Mouse (Mus musculus) spleen, adult 2 months (tissue): ENCODE measurements at regions not wholly inside any gene's neighbourhood (a gene's known extent, or its start where the extent isn't known, plus 50 kb on each side); places are given as distances from the start of the nearest gene placed in this dataset.

Experiments
- DNase-seq, 2 experiments: peaks; one replicate each; pipeline versions ENCODE4 v3.0.0 to v3.0.0-alpha.2; 2012 to 2021; ENCODE audit warnings: low spot score in 2 of 2, low read depth in 1 of 2
- H3K27ac ChIP-seq: fragments of 200-500 bp; 2 replicates; pipeline ENCODE4 v1.5.1; 2012; ENCODE audit warnings: low read length, inconsistent platforms; ENCODE audit not compliant: insufficient read depth
- H3K27me3 ChIP-seq: fragments of 200-500 bp; 2 replicates; pipeline ENCODE4 v1.6.1; 2012; ENCODE audit warnings: mild to moderate bottlenecking, moderate library complexity, low read length, inconsistent platforms; ENCODE audit not compliant: control insufficient read depth, insufficient read depth
- H3K36me3 ChIP-seq: fragments of 200-500 bp; 2 replicates; pipeline ENCODE4 v1.6.1; 2012; ENCODE audit warnings: mild to moderate bottlenecking, low read length, inconsistent platforms; ENCODE audit not compliant: control insufficient read depth, insufficient read depth
- H3K4me1 ChIP-seq: fragments of 200-500 bp; 2 replicates; pipeline ENCODE4 v1.6.1; 2011; ENCODE audit warnings: inconsistent platforms; ENCODE audit not compliant: control insufficient read depth, insufficient read depth, insufficient read length
- H3K4me3 ChIP-seq: fragments of 200-500 bp; 2 replicates; pipeline ENCODE4 v1.5.1; 2011; ENCODE audit warnings: mild to moderate bottlenecking, inconsistent platforms; ENCODE audit not compliant: insufficient read depth, insufficient read length; ENCODE audit errors: extremely low read depth
- CTCF ChIP-seq: fragments of 200-500 bp; IDR thresholded peaks from 2 replicates; pipeline ENCODE4 v1.5.1; 2011; ENCODE audit warnings: mild to moderate bottlenecking, inconsistent platforms; ENCODE audit not compliant: insufficient read depth, insufficient read length, insufficient replicate concordance; ENCODE audit errors: extremely low read depth
- POLR2A ChIP-seq: fragments of 200-500 bp; IDR thresholded peaks from 2 replicates; pipeline ENCODE4 v1.6.1; 2011; ENCODE audit warnings: low read depth, low read length, inconsistent platforms
- WGBS: fragments of 180-500 bp; shearing (Covaris S2); methylation state at CpG from one replicate; pipeline ENCODE4 v1.1.7; 2018; 5-methylcytosine and 5-hydroxymethylcytosine counted together

DNA sequence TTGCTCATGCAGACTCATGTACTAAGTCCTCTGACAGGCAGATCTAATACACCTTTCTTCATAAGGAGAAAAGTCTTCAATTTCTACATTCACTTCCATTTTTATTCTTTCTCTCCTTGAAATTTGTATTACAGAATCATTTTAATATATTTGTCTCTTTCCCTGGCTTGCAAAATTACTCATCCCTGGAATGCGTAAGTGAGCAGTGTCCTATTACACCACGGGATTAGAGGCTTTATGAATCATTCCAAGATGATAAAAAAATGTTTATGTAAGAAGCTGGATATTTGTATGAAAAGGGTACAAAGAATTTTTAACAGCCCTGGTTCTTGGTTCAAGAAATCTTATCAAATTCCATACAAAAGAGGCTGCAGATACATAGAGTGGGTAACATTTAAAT, 83.6 kb upstream of the Mbnl1 start:
- TF ChIP-seq CTCF (no peak), POLR2A (no peak)
- WGBS: 94% methylated on average over 2 of the region's 2 CpGs
- DNase-seq: no peak
- Histone ChIP-seq H3K4me3 (no peak overlapping the region), H3K4me1 (no peaks in the 10 kb centered on the region), H3K27me3 (no peaks in the 10 kb centered on the region), H3K27ac (no peak overlapping the region), H3K36me3 (no peaks in the 10 kb centered on the region)

DNA sequence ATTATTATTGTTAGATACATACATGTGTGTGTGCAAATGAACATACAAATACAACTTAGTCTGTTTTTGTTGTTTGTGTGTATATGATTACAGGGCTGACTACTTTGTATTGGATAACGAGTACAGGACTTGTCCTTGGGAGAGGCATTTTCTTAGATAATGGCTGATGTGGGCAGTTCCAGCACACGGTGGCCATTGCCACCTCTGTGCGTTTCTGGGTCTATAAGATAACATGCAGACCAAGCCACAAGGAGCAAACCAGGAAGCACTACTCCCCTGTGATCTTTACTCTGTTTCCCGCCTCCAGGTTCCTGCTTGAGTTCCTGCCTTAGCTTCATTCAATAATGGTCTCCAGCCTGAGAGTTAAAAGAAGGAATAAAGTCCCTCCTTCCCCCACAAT, 77.3 kb upstream of the Mbnl1 start:
- TF ChIP-seq CTCF: no peak
- TF ChIP-seq POLR2A: no peak
- H3K4me3 ChIP-seq: no peak overlapping the region
- WGBS: 43% methylated on average over 4 of the region's 4 CpGs
- no peak for DNase-seq
- H3K27ac ChIP-seq: no peak overlapping the region
- H3K4me1 ChIP-seq: no peaks in the 10 kb centered on the region
- no peaks in the 10 kb centered on the region for H3K27me3 ChIP-seq
- no peaks in the 10 kb centered on the region for H3K36me3 ChIP-seq

DNA sequence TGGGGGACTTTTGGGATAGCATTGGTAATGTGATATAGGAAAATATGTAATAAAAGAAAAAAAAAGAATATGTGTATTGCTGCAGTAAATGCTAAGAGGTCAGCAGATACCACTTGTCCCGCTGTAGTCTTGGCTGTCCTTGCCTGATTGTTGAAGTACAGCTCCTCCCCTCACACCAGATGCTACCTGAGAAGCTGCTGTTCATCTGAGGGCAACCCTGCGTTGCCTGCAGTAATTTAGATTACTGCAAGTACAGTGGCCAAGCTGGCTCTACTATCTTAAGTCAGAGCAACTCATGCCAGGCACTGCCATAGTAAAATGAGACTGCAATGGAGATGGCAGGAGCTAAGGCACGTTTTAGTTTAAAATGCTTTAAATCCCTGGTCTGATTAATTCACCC, 75.7 kb upstream of the Mbnl1 start:
- Histone ChIP-seq H3K27ac (no peak overlapping the region), H3K36me3 (no peaks in the 10 kb centered on the region), H3K27me3 (no peaks in the 10 kb centered on the region), H3K4me1 (no peaks in the 10 kb centered on the region), H3K4me3 (no peak overlapping the region)
- no peak for DNase-seq
- TF ChIP-seq POLR2A: no peak
- TF ChIP-seq CTCF: no peak
- WGBS: 87% methylated on average over 3 of the region's 3 CpGs

DNA sequence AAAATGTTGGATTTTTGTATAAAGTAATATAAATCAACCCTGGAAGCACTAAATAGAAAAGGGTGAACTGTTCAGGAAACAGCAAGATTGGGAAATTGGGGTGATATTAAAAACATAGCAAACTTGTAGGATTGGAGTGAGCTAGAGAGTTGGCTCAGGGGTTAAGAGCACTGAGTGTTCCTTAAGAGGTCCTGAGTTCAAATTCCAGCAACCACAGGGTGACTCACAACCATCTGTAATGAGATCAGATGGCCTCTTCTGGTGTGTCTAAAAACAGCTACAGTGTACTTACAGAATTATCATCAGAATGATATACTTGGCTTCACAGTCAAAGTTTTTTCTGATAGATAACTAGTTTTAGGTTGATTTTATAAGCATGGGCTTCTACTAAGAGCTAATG, 73.8 kb upstream of the Mbnl1 start:
- Histone ChIP-seq H3K36me3 (no peaks in the 10 kb centered on the region), H3K27me3 (no peaks in the 10 kb centered on the region), H3K4me1 (no peaks in the 10 kb centered on the region), H3K27ac (no peak overlapping the region), H3K4me3 (no peak overlapping the region)
- no peak for TF ChIP-seq POLR2A
- no peak for DNase-seq

DNA sequence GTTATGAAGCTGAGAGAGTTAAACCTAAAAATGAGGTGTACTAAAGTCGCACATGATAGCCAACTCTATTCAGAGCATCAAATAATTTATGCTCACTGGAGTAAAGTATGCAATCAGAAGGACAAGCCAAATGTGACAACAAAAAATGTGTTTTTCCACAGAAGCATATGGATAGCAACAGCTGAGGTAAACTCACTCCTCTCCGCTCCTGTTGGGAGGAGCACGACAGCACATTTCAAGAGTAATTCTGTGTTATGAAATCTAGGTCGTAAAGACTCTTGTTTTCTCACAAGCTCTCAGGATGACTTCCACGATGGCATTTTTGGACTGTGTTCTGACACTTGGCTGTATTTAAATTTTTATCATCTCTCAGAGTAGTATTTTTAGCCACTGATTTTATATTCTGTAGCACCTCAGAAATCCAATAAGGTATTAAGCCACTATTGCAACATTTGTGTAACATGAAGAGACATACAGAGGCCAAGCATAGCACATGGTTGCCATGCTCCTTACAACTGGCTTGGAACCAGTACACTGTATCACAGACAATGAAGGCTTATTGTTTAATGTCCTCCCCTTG, 70.3 kb upstream of the Mbnl1 start:
- TF ChIP-seq POLR2A (no peak), CTCF (no peak)
- WGBS: 92% methylated on average over 5 of the region's 5 CpGs
- no peak for DNase-seq

DNA sequence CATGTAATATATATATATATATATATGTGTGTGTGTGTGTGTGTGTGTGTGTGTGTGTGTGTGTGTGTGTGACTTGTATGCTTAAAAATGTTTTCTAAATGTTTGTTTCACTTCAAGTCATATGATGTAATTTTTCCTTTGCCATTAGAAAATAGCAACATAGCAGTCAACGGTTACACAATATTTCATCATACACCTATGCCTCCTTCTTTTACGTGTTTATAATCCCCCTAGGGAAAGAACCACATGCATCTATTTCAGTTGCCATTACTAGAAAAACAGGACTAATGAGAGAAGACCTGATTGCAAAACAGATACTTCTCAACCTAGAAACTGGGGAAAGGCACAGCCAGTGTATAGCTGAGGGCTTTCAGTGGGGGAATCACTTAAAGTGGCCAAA, 65.2 kb upstream of the Mbnl1 start:
- 56% methylated on average over 2 of the region's 2 CpGs for WGBS
- TF ChIP-seq CTCF (no peak), POLR2A (no peak)
- no peak for DNase-seq
- Histone ChIP-seq H3K4me3 (no peak overlapping the region), H3K27me3 (no peaks in the 10 kb centered on the region), H3K27ac (no peak overlapping the region), H3K36me3 (no peaks in the 10 kb centered on the region), H3K4me1 (peaks cover 2% of the 10 kb centered on the region; the same call in 1 of the 2 replicates)

More for the DNA sequence above, 70.3 kb upstream of the Mbnl1 start:
- H3K27me3 ChIP-seq: no peaks in the 10 kb centered on the region
- H3K4me3 ChIP-seq: no peak overlapping the region
- H3K4me1 ChIP-seq: no peaks in the 10 kb centered on the region
- H3K27ac ChIP-seq: no peak overlapping the region
- no peaks in the 10 kb centered on the region for H3K36me3 ChIP-seq

DNA sequence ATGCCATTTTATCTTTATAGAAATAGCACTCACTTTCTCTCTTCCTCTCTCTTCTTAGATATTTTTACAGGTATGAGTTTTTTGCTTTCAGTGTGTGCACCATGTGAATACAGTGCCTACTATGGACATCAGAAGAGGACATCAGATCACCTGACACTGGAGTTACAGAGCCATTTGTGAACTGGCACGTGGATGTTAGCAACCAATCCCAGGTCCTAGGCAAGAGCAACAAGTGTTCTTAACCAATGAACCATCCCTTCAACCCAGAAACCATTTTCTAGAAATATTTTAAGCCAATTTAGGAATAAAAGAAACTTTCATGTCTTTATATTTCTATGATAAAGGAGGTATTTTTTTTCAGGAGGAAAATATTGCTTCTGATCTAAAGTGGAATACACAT, 64.7 kb upstream of the Mbnl1 start:
- Histone ChIP-seq H3K27ac (no peak overlapping the region), H3K36me3 (no peaks in the 10 kb centered on the region), H3K27me3 (no peaks in the 10 kb centered on the region), H3K4me1 (peaks cover 2% of the 10 kb centered on the region; the same call in 1 of the 2 replicates), H3K4me3 (no peak overlapping the region)
- TF ChIP-seq POLR2A: no peak
- DNase-seq: no peak
- WGBS: 50% methylated on average over 1 of the region's 1 CpGs
